ENCODE assay signal across 20 mouse cellular contexts in genomic region chr9:107303900-107304299, GRCm38 (mm10).
"Had no signal": no experiment of that assay in that cellular context is flagged by ENCODE, and none has a peak within 500 bp of the region (broad histone marks: within the 10 kb centered on the region; RNA-seq: fewer than 3 reads in every experiment).

No protein-coding gene starts in this region.

- H3K27ac ChIP-seq: limb, embryonic 13.5 days; neural tube, embryonic 12.5 days; neural tube, embryonic 15.5 days; stomach, embryonic 15.5 days had no signal

- ATAC-seq: intestine, embryonic 16.5 days had no signal

- H3K4me1 ChIP-seq: neural tube, embryonic 12.5 days had no signal

- H3K4me3 ChIP-seq: limb, embryonic 13.5 days; neural tube, embryonic 12.5 days; neural tube, embryonic 15.5 days; stomach, embryonic 15.5 days had no signal

- H3K4me2 ChIP-seq: limb, embryonic 13.5 days; midbrain, embryonic 11.5 days; neural tube, embryonic 12.5 days; neural tube, embryonic 15.5 days; stomach, embryonic 15.5 days had no signal

- H3K27me3 ChIP-seq: limb, embryonic 13.5 days; neural tube, embryonic 12.5 days; neural tube, embryonic 15.5 days; stomach, embryonic 15.5 days had no signal

- DNase-seq: kidney, adult 18-20 months; kidney, adult 9 months; kidney, postnatal 14 days; kidney, postnatal 4 days; left cerebral cortex, postnatal 4 days; lung, adult 2 months; lung, postnatal 14 days; lung, postnatal 4 days; midbrain, embryonic 14.5 days; right cerebral cortex, adult 18-20 months; right cerebral cortex, postnatal 14 days; spleen, adult 18-20 months; thymus, adult 18-20 months; thymus, postnatal 36 days had no signal

- H3K9ac ChIP-seq: limb, embryonic 13.5 days; neural tube, embryonic 12.5 days; neural tube, embryonic 15.5 days; stomach, embryonic 15.5 days had no signal

- H3K9me3 ChIP-seq: limb, embryonic 13.5 days; neural tube, embryonic 12.5 days; neural tube, embryonic 15.5 days; stomach, embryonic 15.5 days had no signal
